Mouse (Mus musculus) mouse embryonic stem cell (cell line): ENCODE data around the gene Rhobtb1.

Experiments
- in situ Hi-C, 2 experiments: fragments of 300-500 bp; cut with MboI; formaldehyde crosslinking; loops; 1 replicate in 1 of 2; 3 replicates in 1 of 2; pipeline ENCODE4 v1.14.3; 2019 to 2020; ENCODE audit warnings: low sequenced_read_pairs in 2 of 2, low pct_unique_long_range_greater_than_20kb in 1 of 2, mixed read lengths in 1 of 2; ENCODE audit not compliant: unreplicated experiment in 1 of 2

Rhobtb1 gene

GRCm38 (mm10) chr10:69204677-69205400 lies 53.6 kb downstream of the Rhobtb1 start:
- in situ Hi-C loops = no loop called here

GRCm38 (mm10) chr10:69206081-69206480 lies 54.8 kb downstream of the Rhobtb1 start:
- in situ Hi-C loops = no loop called here

- in situ Hi-C loops = no loop called here
Measured at GRCm38 (mm10) chr10:69207481-69207880, 56.2 kb downstream of the Rhobtb1 start.

- in situ Hi-C loops = no loop called here
Measured at GRCm38 (mm10) chr10:69207981-69208630, 56.9 kb downstream of the Rhobtb1 start.

- in situ Hi-C loops = no loop called here
Measured at GRCm38 (mm10) chr10:69208705-69209104, 57.5 kb downstream of the Rhobtb1 start.

GRCm38 (mm10) chr10:69210006-69210405 lies 58.8 kb downstream of the Rhobtb1 start:
- in situ Hi-C loops = loop anchor here in 1 of 2 experiments (10.0 kb wide), 1 partner anchor 95 kb away; no protein-coding TSS in a partner anchor

- in situ Hi-C loops = loop anchor here in 1 of 2 experiments (10.0 kb wide), 1 partner anchor 94 kb away; no protein-coding TSS in a partner anchor
Measured at GRCm38 (mm10) chr10:69210659-69211058, 59.4 kb downstream of the Rhobtb1 start.

- in situ Hi-C loops = loop anchor here in 1 of 2 experiments (10.0 kb wide), 1 partner anchor 93 kb away; no protein-coding TSS in a partner anchor
Measured at GRCm38 (mm10) chr10:69211560-69211959, 60.3 kb downstream of the Rhobtb1 start.

- in situ Hi-C loops = loop anchor here in 1 of 2 experiments (10.0 kb wide), 1 partner anchor 93 kb away; no protein-coding TSS in a partner anchor
Measured at GRCm38 (mm10) chr10:69211976-69212375, 60.7 kb downstream of the Rhobtb1 start.

- in situ Hi-C loops = loop anchor here in 1 of 2 experiments (10.0 kb wide), 1 partner anchor 92 kb away; no protein-coding TSS in a partner anchor
Measured at GRCm38 (mm10) chr10:69212542-69213440, 61.6 kb downstream of the Rhobtb1 start, which contains the start of gene A930033H14Rik. Gene A930033H14Rik, minus strand, starts transcription at chr10:69213098.

GRCm38 (mm10) chr10:69213451-69213877 lies 62.2 kb downstream of the Rhobtb1 start:
- in situ Hi-C loops = loop anchor here in 1 of 2 experiments (10.0 kb wide), 1 partner anchor 91 kb away; no protein-coding TSS in a partner anchor

- in situ Hi-C loops = loop anchor here in 1 of 2 experiments (10.0 kb wide), 1 partner anchor 91 kb away; no protein-coding TSS in a partner anchor
Measured at GRCm38 (mm10) chr10:69213986-69214385, 62.8 kb downstream of the Rhobtb1 start.

GRCm38 (mm10) chr10:69217127-69217690 lies 66.0 kb downstream of the Rhobtb1 start:
- in situ Hi-C loops = loop anchor here in 1 of 2 experiments (10.0 kb wide), 1 partner anchor 88 kb away; no protein-coding TSS in a partner anchor

GRCm38 (mm10) chr10:69218458-69219288 lies 67.4 kb downstream of the Rhobtb1 start:
- in situ Hi-C loops = loop anchor here in 1 of 2 experiments (10.0 kb wide), 1 partner anchor 86 kb away; no protein-coding TSS in a partner anchor

GRCm38 (mm10) chr10:69219289-69219626 lies 68.0 kb downstream of the Rhobtb1 start:
- in situ Hi-C loops = loop anchor here in 1 of 2 experiments (10.0 kb wide), 1 partner anchor 86 kb away; no protein-coding TSS in a partner anchor

- in situ Hi-C loops = no loop called here
Measured at GRCm38 (mm10) chr10:69220296-69220695, 69.1 kb downstream of the Rhobtb1 start.

GRCm38 (mm10) chr10:69221148-69221547 lies 69.9 kb downstream of the Rhobtb1 start:
- in situ Hi-C loops = no loop called here
